Mouse (Mus musculus) kidney, adult 2 months (tissue): ENCODE results near the gene Zfand2b.

Experiments used
- CTCF ChIP-seq: fragments of 200-500 bp; conservative IDR thresholded peaks from 2 replicates; pipeline ENCODE4 v1.5.1; 2011; ENCODE audit warnings: low read depth, mild to moderate bottlenecking, control low read depth, low read length, moderate library complexity, mixed read lengths; ENCODE audit not compliant: insufficient read depth, insufficient read length
- POLR2A ChIP-seq: fragments of 200-500 bp; IDR thresholded peaks from one replicate; pipeline ENCODE4 v1.6.1; 2011; ENCODE audit warnings: low read depth, low read length, control low read depth

- TF ChIP-seq CTCF = no peak
- no peak for TF ChIP-seq POLR2A
These were observed 46.4 kb downstream of the Zfand2b start for GRCm38 (mm10) chr1:75214886-75215285.
